Mouse (Mus musculus): Measurements from ENCODE around the gene Rap2a.

- TF ChIP-seq CTCF (IDR thresholded peaks at IDR 0.05; ENCODE audit: low read depth, low read length) (no peak), POLR2A (IDR thresholded peaks at IDR 0.05; ENCODE audit: borderline replicate concordance, low read depth, low read length) (no peak)
These were observed 36.6 kb downstream of the Rap2a start for GRCm38 (mm10) chr14:120514821-120515271.
